8 mouse cellular contexts compared by ENCODE assay signal in the genomic region with DNA sequence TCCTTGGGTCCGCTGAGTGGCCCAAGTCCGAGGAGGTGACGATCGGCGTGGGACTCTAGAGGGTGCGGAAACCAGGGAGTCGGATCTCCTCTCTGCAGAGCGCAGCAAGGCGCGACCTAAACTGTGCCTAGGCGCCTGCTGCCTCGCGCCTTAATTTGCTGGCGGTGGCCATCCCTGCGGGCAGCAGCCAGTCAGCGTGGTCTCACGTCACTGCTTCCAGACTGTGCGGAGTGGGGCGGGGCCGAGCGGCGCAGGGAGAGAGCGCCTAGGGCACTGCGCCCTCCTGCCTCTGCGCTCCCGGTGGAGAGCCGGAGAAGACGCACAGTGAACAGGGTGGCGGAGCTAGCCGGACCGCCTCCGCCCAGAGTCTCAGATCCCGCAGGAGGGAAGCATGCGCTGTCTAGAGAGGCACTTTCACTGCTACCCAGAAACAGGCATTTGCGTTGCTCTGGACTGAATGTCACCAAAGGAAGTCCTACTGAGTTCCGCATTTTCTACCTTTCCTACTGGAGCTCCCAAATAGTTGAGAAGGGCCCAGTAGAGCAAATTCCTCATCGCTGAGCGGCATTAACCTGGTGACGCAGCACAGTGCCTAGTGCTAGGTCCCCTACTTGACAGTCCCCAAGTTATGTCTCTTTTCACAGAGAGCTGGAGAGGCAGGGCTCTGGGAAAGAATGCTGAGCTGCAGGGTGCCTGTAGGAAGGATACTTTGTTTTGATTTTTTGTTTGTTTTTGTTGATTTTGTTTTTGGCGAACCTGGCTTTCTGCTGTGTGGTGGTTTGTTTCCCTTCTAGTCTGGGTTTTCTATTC. TPM values are rescaled to one million over a fixed set of nuclear protein-coding genes. Genes with fewer than 3 reads are reported as not detected.
DNase-seq lines count a peak whose midpoint lies in the region; ATAC-seq lines count a peak whose summit lies in the region.

A gene (minus strand): TSS at position 144 of the 810 bp plus-strand sequence.

- ATAC-seq in heart, embryonic 14.5 days (ENCODE audit: insufficient number of reproducible peaks, insufficient read depth, low FRiP score, low read depth): peak; percentile 96
- ATAC-seq in neural tube, embryonic 11.5 days (ENCODE audit: insufficient read depth, low FRiP score, low TSS enrichment): peak; percentile 93
- ATAC-seq in erythroid progenitor cell, adult 5-6 weeks (replicated peaks; ENCODE audit: low FRiP score, poor library complexity, severe bottlenecking): no peak

- H3K27ac ChIP-seq in heart, embryonic 14.5 days (replicated peaks in 1 of 2; ENCODE audit: control insufficient read depth in 1 of 2, insufficient read depth in 1 of 2, low read depth in 2 of 2, low read length in 2 of 2): peak within 1 kb of the TSS; percentile 97 to 99
- H3K27ac ChIP-seq in neural tube, embryonic 11.5 days (ENCODE audit: low read depth, low read length): no peak within 1 kb of the TSS

- peak; percentile 80 for DNase-seq in WW6 (ENCODE audit: low read depth, low spot score)
- DNase-seq in embryo, embryonic 10.5 days (ENCODE audit: low spot score): peak; percentile 85
- DNase-seq in kidney, postnatal 36 days: peak; percentile 2 to 37
- peak; percentile 85 for DNase-seq in neural tube, embryonic 11.5 days (ENCODE audit: low spot score)
- DNase-seq in frontal cortex, postnatal 36 days (ENCODE audit: low spot score in 2 of 2): no peak
- no peak for DNase-seq in cerebellum, adult 11-12 months

- no peaks in the 10 kb centered on the region for H3K9me3 ChIP-seq in heart, embryonic 14.5 days (ENCODE audit: control insufficient read depth, low read length)
- H3K9me3 ChIP-seq in neural tube, embryonic 11.5 days (ENCODE audit: control insufficient read depth, low read length): no peaks in the 10 kb centered on the region

- peaks cover 24% of the 10 kb centered on the region for H3K36me3 ChIP-seq in heart, embryonic 14.5 days (ENCODE audit: control insufficient read depth, insufficient read depth, low read length)
- no peaks in the 10 kb centered on the region for H3K36me3 ChIP-seq in neural tube, embryonic 11.5 days (ENCODE audit: control insufficient read depth, insufficient read depth, low read length)

- H3K4me1 ChIP-seq in heart, embryonic 14.5 days (ENCODE audit: control insufficient read depth in 2 of 2, insufficient read depth in 2 of 2, low read length in 2 of 2): peaks cover 4 to 26% of the 10 kb centered on the region in 2 experiments
- H3K4me1 ChIP-seq in neural tube, embryonic 11.5 days (ENCODE audit: control insufficient read depth, insufficient read depth, low read length): peaks cover 9% of the 10 kb centered on the region

- H3K9ac ChIP-seq in heart, embryonic 14.5 days (ENCODE audit: low read length): peak within 1 kb of the TSS; percentile 100
- no peak within 1 kb of the TSS for H3K9ac ChIP-seq in neural tube, embryonic 11.5 days (ENCODE audit: low read length)

- H3K4me3 ChIP-seq in heart, embryonic 14.5 days (ENCODE audit: control insufficient read depth in 1 of 2, insufficient read depth in 1 of 2, low read depth in 1 of 2, low read length in 2 of 2): peak within 1 kb of the TSS; percentile 88 to 96
- peak within 1 kb of the TSS; percentile 25 for H3K4me3 ChIP-seq in neural tube, embryonic 11.5 days (ENCODE audit: low read depth, low read length)

- H3K4me2 ChIP-seq in heart, embryonic 14.5 days (ENCODE audit: low read length): peak within 1 kb of the TSS; percentile 92
- peak within 1 kb of the TSS; percentile 48 for H3K4me2 ChIP-seq in neural tube, embryonic 11.5 days (ENCODE audit: low read depth)

- WGBS in heart, embryonic 14.5 days: under 1% methylated on average over 40 of the region's 40 CpGs
- WGBS in neural tube, embryonic 11.5 days: under 1% methylated on average over 40 of the region's 40 CpGs

- H3K27me3 ChIP-seq in heart, embryonic 14.5 days (ENCODE audit: control insufficient read depth, insufficient read depth, low read length): no peaks in the 10 kb centered on the region
- peaks cover 98% of the 10 kb centered on the region for H3K27me3 ChIP-seq in neural tube, embryonic 11.5 days (ENCODE audit: control insufficient read depth, insufficient read depth, low read length)

RNA-seq across cellular contexts. Expression of the gene that starts here (rescaled TPM):
- polyA plus RNA-seq in heart, embryonic 14.5 days (2014; fragmentation: Nextera tagmentation; extraction: Ambion mirVana): 69.0 and 80.6 TPM in 2 replicates
- polyA plus RNA-seq in neural tube, embryonic 11.5 days (2014; fragmentation: Nextera tagmentation; extraction: Ambion mirVana): 0.29 and 0.31 TPM in 2 replicates
- total RNA-seq in erythroid progenitor cell, adult 5-6 weeks (2015; ENCODE audit: low replicate concordance): not detected in 2 replicates
- not detected in 2 replicates for total RNA-seq in erythroid progenitor cell, adult 5-6 weeks (2017; ENCODE audit: low replicate concordance)

Comparison
In these comparisons a context has a peak if more than half of its experiments do, and no peak if none do; other contexts are left out.
1. RNA of the gene that starts here (polyA plus RNA-seq): 69.0 to 80.6 TPM in heart, embryonic 14.5 days; 0.29 to 0.31 TPM in neural tube, embryonic 11.5 days; every median in the first group is over 10 times any median in the second.
2. Peak in DNase-seq, ATAC-seq, H3K4me3 ChIP-seq and H3K4me2 ChIP-seq in neural tube, embryonic 11.5 days; RNA of the gene not detected or under 1 TPM.
3. DNase-seq: peak in WW6 (single experiment), embryo, embryonic 10.5 days (single experiment) and kidney, postnatal 36 days (2 of 2); none in frontal cortex, postnatal 36 days (0 of 2) and cerebellum, adult 11-12 months (single experiment).